Comparison of ENCODE assay signal across 11 mouse cellular contexts in genomic region chr6:53461775-53462770, GRCm38 (mm10).
DNase-seq lines count a peak whose midpoint lies in the region; ATAC-seq and TF ChIP-seq lines count a peak whose summit lies in the region.
"Had no signal": no experiment of that assay in that cellular context is flagged by ENCODE, and none has a peak within 500 bp of the region (broad histone marks: within the 10 kb centered on the region; RNA-seq: fewer than 3 reads in every experiment).

No protein-coding gene starts in this region.

- H3K27ac ChIP-seq in midbrain, postnatal 0 days (ENCODE audit: low read depth, low read length) = no peak overlapping the region
- H3K27ac ChIP-seq in midbrain, embryonic 10.5 days (replicated peaks) = no peak overlapping the region
- no peak overlapping the region for H3K27ac ChIP-seq in stomach, embryonic 16.5 days (ENCODE audit: low read length)
- no peak overlapping the region for H3K27ac ChIP-seq in intestine, embryonic 15.5 days
- H3K27ac ChIP-seq: heart, embryonic 15.5 days had no signal

- 70% methylated on average over 12 of the region's 12 CpGs for WGBS in midbrain, postnatal 0 days
- WGBS in midbrain, embryonic 10.5 days = 78% methylated on average over 12 of the region's 12 CpGs
- WGBS in stomach, embryonic 16.5 days = 59% methylated on average over 12 of the region's 12 CpGs
- 59% methylated on average over 12 of the region's 12 CpGs for WGBS in intestine, embryonic 15.5 days

- intact Hi-C loops in heart, postnatal 14 days (cut with DNase I) = no loop called here

- 0 out of 2 replicates have a peak, but pooled peaks have one; percentile 31 for ATAC-seq in frontal cortex, adult (ENCODE audit: low TSS enrichment)
- no peak for ATAC-seq in midbrain, postnatal 0 days (ENCODE audit: low FRiP score)
- ATAC-seq in stomach, embryonic 16.5 days (ENCODE audit: insufficient read depth, low FRiP score) = peak; percentile 37; the same call in 1 of the 2 replicates
- ATAC-seq in intestine, embryonic 15.5 days = no peak

- no peak overlapping the region for H3K4me3 ChIP-seq in midbrain, postnatal 0 days (ENCODE audit: low read depth, low read length)
- no peak overlapping the region for H3K4me3 ChIP-seq in midbrain, embryonic 10.5 days
- H3K4me3 ChIP-seq in stomach, embryonic 16.5 days (replicated peaks; ENCODE audit: low read length) = no peak overlapping the region
- no peak overlapping the region for H3K4me3 ChIP-seq in intestine, embryonic 15.5 days (replicated peaks)
- H3K4me3 ChIP-seq: erythroblast, embryonic 14.5 days; heart, embryonic 15.5 days had no signal

- H3K36me3 ChIP-seq in midbrain, postnatal 0 days (ENCODE audit: insufficient read depth, low read length) = no peaks in the 10 kb centered on the region
- H3K36me3 ChIP-seq in midbrain, embryonic 10.5 days = no peaks in the 10 kb centered on the region
- H3K36me3 ChIP-seq in stomach, embryonic 16.5 days (ENCODE audit: control insufficient read depth, insufficient read depth, low read length) = no peaks in the 10 kb centered on the region
- no peaks in the 10 kb centered on the region for H3K36me3 ChIP-seq in intestine, embryonic 15.5 days
- H3K36me3 ChIP-seq: heart, embryonic 15.5 days had no signal

- no peak for DNase-seq in frontal cortex, postnatal 25 days (ENCODE audit: low spot score in 2 of 2)
- DNase-seq in midbrain, postnatal 0 days (ENCODE audit: low spot score) = peak; percentile 53
- no peak for DNase-seq in midbrain, embryonic 10.5 days (ENCODE audit: low spot score)
- DNase-seq in heart, postnatal 14 days = peak; percentile 43 to 44
- no peak for DNase-seq in adrenal gland, postnatal 25 days
- DNase-seq: kidney, adult 9 months had no signal

- H3K9me3 ChIP-seq in midbrain, postnatal 0 days (ENCODE audit: low read length) = no peaks in the 10 kb centered on the region
- H3K9me3 ChIP-seq in midbrain, embryonic 10.5 days (replicated peaks) = no peaks in the 10 kb centered on the region
- no peaks in the 10 kb centered on the region for H3K9me3 ChIP-seq in stomach, embryonic 16.5 days (replicated peaks; ENCODE audit: control insufficient read depth, low read length)
- H3K9me3 ChIP-seq in intestine, embryonic 15.5 days = no peaks in the 10 kb centered on the region
- H3K9me3 ChIP-seq: heart, embryonic 15.5 days had no signal

- no peaks in the 10 kb centered on the region for H3K4me1 ChIP-seq in midbrain, postnatal 0 days (ENCODE audit: insufficient read depth, low read length)
- H3K4me1 ChIP-seq in midbrain, embryonic 10.5 days = peaks cover 11% of the 10 kb centered on the region
- H3K4me1 ChIP-seq in stomach, embryonic 16.5 days (ENCODE audit: control insufficient read depth, insufficient read depth, low read length) = peaks cover 6% of the 10 kb centered on the region; the same call in 1 of the 2 replicates
- no peaks in the 10 kb centered on the region for H3K4me1 ChIP-seq in intestine, embryonic 15.5 days (replicated peaks)
- H3K4me1 ChIP-seq: heart, embryonic 15.5 days had no signal

- no peak overlapping the region for H3K9ac ChIP-seq in midbrain, postnatal 0 days (replicated peaks; ENCODE audit: low read length, poor library complexity, severe bottlenecking)
- no peak overlapping the region for H3K9ac ChIP-seq in stomach, embryonic 16.5 days (ENCODE audit: low read length)
- H3K9ac ChIP-seq in intestine, embryonic 15.5 days = no peak overlapping the region
- H3K9ac ChIP-seq: heart, embryonic 15.5 days had no signal

- no peak overlapping the region for H3K4me2 ChIP-seq in midbrain, postnatal 0 days (ENCODE audit: low read depth, low read length, poor library complexity, severe bottlenecking)
- no peak overlapping the region for H3K4me2 ChIP-seq in stomach, embryonic 16.5 days (ENCODE audit: low read depth, low read length)
- H3K4me2 ChIP-seq in intestine, embryonic 15.5 days (replicated peaks) = no peak overlapping the region
- H3K4me2 ChIP-seq: heart, embryonic 15.5 days had no signal

- no peaks in the 10 kb centered on the region for H3K27me3 ChIP-seq in midbrain, postnatal 0 days (ENCODE audit: insufficient read depth, low read length)
- no peaks in the 10 kb centered on the region for H3K27me3 ChIP-seq in midbrain, embryonic 10.5 days (ENCODE audit: low read depth, poor library complexity, severe bottlenecking)
- no peaks in the 10 kb centered on the region for H3K27me3 ChIP-seq in stomach, embryonic 16.5 days (ENCODE audit: control insufficient read depth, insufficient read depth, low read length)
- no peaks in the 10 kb centered on the region for H3K27me3 ChIP-seq in intestine, embryonic 15.5 days (replicated peaks)
- H3K27me3 ChIP-seq: heart, embryonic 15.5 days had no signal

- TF ChIP-seq CTCF in midbrain, postnatal 0 days (IDR thresholded peaks at IDR 0.05) = no peak

Comparison
In these comparisons a context has a peak if more than half of its experiments do, and no peak if none do; other contexts are left out.
1. DNase-seq: peak in midbrain, postnatal 0 days (single experiment) and heart, postnatal 14 days (2 of 2); none in frontal cortex, postnatal 25 days (0 of 2), midbrain, embryonic 10.5 days (single experiment) and adrenal gland, postnatal 25 days (single experiment).
2. ATAC-seq: peak in frontal cortex, adult (single experiment) and stomach, embryonic 16.5 days (single experiment); none in midbrain, postnatal 0 days (single experiment) and intestine, embryonic 15.5 days (single experiment).